Mouse (Mus musculus) small intestine, adult 2 months (tissue): ENCODE results near the gene Phactr2. TPM values are rescaled to one million over a fixed set of nuclear protein-coding genes. Genes with fewer than 3 reads are reported as not detected.

Source experiments
- H3K27ac ChIP-seq: fragments of 200-500 bp; 2 replicates; pipeline ENCODE4 v1.5.1; 2012; ENCODE audit warnings: low read depth, low read length, control low read depth, inconsistent platforms; ENCODE audit not compliant: insufficient read depth
- H3K27me3 ChIP-seq: fragments of 200-500 bp; 2 replicates; pipeline ENCODE4 v1.6.1; 2012; ENCODE audit warnings: mild to moderate bottlenecking, moderate library complexity, low read length, inconsistent platforms; ENCODE audit not compliant: control insufficient read depth, insufficient read depth
- H3K36me3 ChIP-seq: fragments of 200-500 bp; 2 replicates; pipeline ENCODE4 v1.6.1; 2012; ENCODE audit warnings: mild to moderate bottlenecking, low read length, control low read depth, inconsistent platforms; ENCODE audit not compliant: control insufficient read depth, insufficient read depth
- H3K4me1 ChIP-seq: fragments of 200-500 bp; 2 replicates; pipeline ENCODE4 v1.6.1; 2012; ENCODE audit warnings: low read length, inconsistent platforms, mixed read lengths; ENCODE audit not compliant: control insufficient read depth, insufficient read depth, insufficient read length
- H3K4me3 ChIP-seq: fragments of 200-500 bp; 2 replicates; pipeline ENCODE4 v1.5.1; 2012; ENCODE audit warnings: low read depth, mild to moderate bottlenecking, control low read depth, inconsistent platforms, low read length, moderate library complexity
- CTCF ChIP-seq: fragments of 200-500 bp; IDR thresholded peaks from 2 replicates; pipeline ENCODE4 v1.5.1; 2012; ENCODE audit warnings: low read depth, mild to moderate bottlenecking, control low read depth, inconsistent platforms, low read length, moderate library complexity, mixed read lengths; ENCODE audit not compliant: insufficient replicate concordance, insufficient read length; ENCODE audit errors: extremely low read depth
- POLR2A ChIP-seq: fragments of 200-500 bp; IDR thresholded peaks from 2 replicates; pipeline ENCODE4 v1.6.1; 2012; ENCODE audit warnings: low read depth, mild to moderate bottlenecking, control low read depth, inconsistent platforms, low read length, moderate library complexity
- WGBS: fragments of 180-500 bp; shearing (Covaris S2); methylation state at CpG from one replicate; pipeline ENCODE4 v1.1.7; 2018; 5-methylcytosine and 5-hydroxymethylcytosine counted together
- polyA plus RNA-seq: library from polyadenylated mRNA; depleted of rRNA; stranded (reverse); fragments of >200 nt; gene quantifications from 2 replicates; pipeline ENCODE4 v1.2.3, GENCODE M21; 2012

Phactr2 gene
- polyA plus RNA-seq, 1 experiment: 4.5 TPM

DNA sequence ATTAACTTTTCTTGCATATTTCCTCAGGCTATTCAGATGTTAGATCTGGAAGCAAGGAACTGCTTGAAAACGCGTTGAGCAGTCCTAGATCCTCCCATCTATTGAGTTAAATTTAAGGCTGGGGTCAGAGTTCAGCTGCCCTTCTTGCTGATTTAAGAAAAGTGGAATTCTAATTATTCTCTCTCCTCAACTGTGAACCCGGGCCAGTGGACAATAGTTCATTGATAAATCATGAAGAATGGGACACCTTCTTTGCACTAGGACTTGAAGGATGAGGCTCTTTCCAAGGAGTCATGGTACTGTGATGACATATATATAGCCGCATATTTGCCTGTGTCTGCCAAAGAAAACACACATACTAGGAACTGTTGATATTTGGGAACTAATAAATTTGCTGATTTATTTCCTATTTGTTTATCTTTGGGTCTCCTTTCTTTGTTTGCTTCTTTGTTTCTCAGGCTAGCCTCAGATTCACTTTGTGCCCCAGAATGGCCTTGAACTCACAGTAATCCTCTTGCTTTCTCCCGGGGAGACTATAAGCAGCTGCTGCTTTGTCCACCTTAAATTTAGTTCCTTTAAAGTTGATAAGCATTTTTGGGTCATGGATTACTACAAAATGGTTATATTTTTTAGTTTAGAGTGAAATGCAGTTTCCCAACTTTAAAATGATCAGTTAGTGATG is 127.5 kb downstream of the Phactr2 start:
- Histone ChIP-seq H3K27me3 (no peaks in the 10 kb centered on the region), H3K36me3 (no peaks in the 10 kb centered on the region), H3K27ac (no peak overlapping the region), H3K4me1 (no peaks in the 10 kb centered on the region), H3K4me3 (no peak overlapping the region)
- TF ChIP-seq CTCF (no peak), POLR2A (no peak)
- 53% methylated on average over 5 of the region's 5 CpGs for WGBS

DNA sequence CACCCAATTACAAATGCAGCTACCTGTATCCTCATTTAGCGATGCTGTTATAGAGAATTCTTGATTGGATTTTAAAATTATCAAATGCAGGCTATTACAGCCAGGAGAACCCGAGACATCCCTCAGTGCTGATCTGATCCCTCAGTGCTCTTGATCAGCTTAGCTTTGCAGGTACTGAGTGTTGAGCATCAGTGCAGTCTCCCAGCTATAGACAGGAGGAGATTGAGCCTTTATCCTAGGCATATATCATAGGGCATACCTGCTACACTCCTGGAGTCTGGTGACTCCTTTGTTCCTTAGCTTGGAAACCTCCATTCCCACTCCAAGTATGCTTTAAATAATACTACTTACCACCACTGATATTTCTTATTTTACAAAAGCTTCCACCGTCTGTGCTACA is 133.6 kb downstream of the Phactr2 start:
- 94% methylated on average over 3 of the region's 3 CpGs for WGBS
- Histone ChIP-seq H3K36me3 (no peaks in the 10 kb centered on the region), H3K4me3 (no peak overlapping the region), H3K27ac (no peak overlapping the region), H3K4me1 (no peaks in the 10 kb centered on the region), H3K27me3 (no peaks in the 10 kb centered on the region)
- TF ChIP-seq CTCF: no peak
- no peak for TF ChIP-seq POLR2A

DNA sequence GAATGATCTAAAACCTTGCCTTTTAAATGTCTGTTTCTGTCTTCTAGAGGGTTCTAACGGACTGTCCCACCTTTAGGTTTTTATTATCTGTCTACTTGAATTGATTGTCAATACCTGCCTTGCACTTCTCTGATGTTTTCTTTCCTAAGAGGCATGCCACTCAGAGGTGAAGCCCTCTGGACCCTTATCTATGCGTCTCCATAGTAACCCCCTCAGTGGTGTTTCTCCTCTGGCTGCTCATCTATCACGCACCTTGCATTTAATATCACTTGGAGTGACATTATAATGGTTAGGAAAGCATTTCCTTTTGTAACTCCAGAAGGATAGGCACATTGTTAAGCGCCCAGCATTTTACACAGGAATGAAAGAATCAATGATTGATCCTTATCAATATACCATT is 137.2 kb downstream of the Phactr2 start:
- 68% methylated on average over 4 of the region's 4 CpGs for WGBS
- no peak for TF ChIP-seq POLR2A
- no peak for TF ChIP-seq CTCF
- H3K36me3 ChIP-seq: no peaks in the 10 kb centered on the region
- no peak overlapping the region for H3K27ac ChIP-seq
- no peaks in the 10 kb centered on the region for H3K4me1 ChIP-seq
- no peak overlapping the region for H3K4me3 ChIP-seq
- no peaks in the 10 kb centered on the region for H3K27me3 ChIP-seq

DNA sequence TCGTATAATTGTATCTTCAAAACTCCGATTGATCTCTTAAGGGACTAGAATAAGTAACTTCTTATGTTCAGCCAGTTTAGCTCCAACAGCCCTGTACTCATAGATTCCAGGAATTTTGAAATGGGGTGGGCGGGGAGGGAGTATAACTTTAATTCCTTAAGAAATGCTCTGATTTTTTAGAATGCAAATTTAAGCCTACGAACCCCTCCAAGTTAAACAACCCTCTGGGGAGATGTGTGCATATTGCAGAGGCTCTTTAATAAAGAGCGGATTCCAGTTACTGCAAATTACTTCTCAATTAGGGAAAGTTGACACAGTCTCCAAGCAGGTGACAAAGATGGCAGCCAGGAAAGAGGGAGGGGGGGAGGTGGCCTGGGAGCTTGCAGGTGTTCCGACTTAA is 138.4 kb downstream of the Phactr2 start:
- H3K4me3 ChIP-seq: no peak overlapping the region
- H3K36me3 ChIP-seq: no peaks in the 10 kb centered on the region
- H3K4me1 ChIP-seq: no peaks in the 10 kb centered on the region
- H3K27me3 ChIP-seq: no peaks in the 10 kb centered on the region
- TF ChIP-seq POLR2A (no peak), CTCF (no peak)
- no peak overlapping the region for H3K27ac ChIP-seq
- WGBS: 80% methylated on average over 6 of the region's 6 CpGs

GRCm38 (mm10) chr10:13335347-13335746 is 138.9 kb downstream of the Phactr2 start:
- no peak for TF ChIP-seq CTCF
- TF ChIP-seq POLR2A: no peak
- Histone ChIP-seq H3K36me3 (no peaks in the 10 kb centered on the region), H3K4me1 (no peaks in the 10 kb centered on the region), H3K27ac (no peak overlapping the region), H3K4me3 (no peak overlapping the region), H3K27me3 (no peaks in the 10 kb centered on the region)
- 85% methylated on average over 6 of the region's 6 CpGs for WGBS

- WGBS: 84% methylated on average over 2 of the region's 2 CpGs
- H3K27me3 ChIP-seq: no peaks in the 10 kb centered on the region
- TF ChIP-seq CTCF: no peak
- no peak for TF ChIP-seq POLR2A
- no peak overlapping the region for H3K4me3 ChIP-seq
- no peaks in the 10 kb centered on the region for H3K36me3 ChIP-seq
- no peaks in the 10 kb centered on the region for H3K4me1 ChIP-seq
- H3K27ac ChIP-seq: no peak overlapping the region
Measured at GRCm38 (mm10) chr10:13333781-13334180, 140.4 kb downstream of the Phactr2 start.

- 64% methylated on average over 2 of the region's 2 CpGs for WGBS
- TF ChIP-seq CTCF (no peak), POLR2A (no peak)
- no peaks in the 10 kb centered on the region for H3K27me3 ChIP-seq
- no peaks in the 10 kb centered on the region for H3K36me3 ChIP-seq
- no peak overlapping the region for H3K4me3 ChIP-seq
- no peaks in the 10 kb centered on the region for H3K4me1 ChIP-seq
- H3K27ac ChIP-seq: no peak overlapping the region
Measured at GRCm38 (mm10) chr10:13332985-13333384, 141.2 kb downstream of the Phactr2 start.
